Mouse (Mus musculus) A20 (cell line): ENCODE data around the gene Otol1.
A peak's percentile ranks its signal among the peaks of the same experiment; 100 is the strongest.

Source experiments
- DNase-seq: peaks from one replicate; pipeline ENCODE4 v3.0.0-alpha.2; 2011; ENCODE audit warnings: low read depth, low spot score

The Otol1 gene

DNA sequence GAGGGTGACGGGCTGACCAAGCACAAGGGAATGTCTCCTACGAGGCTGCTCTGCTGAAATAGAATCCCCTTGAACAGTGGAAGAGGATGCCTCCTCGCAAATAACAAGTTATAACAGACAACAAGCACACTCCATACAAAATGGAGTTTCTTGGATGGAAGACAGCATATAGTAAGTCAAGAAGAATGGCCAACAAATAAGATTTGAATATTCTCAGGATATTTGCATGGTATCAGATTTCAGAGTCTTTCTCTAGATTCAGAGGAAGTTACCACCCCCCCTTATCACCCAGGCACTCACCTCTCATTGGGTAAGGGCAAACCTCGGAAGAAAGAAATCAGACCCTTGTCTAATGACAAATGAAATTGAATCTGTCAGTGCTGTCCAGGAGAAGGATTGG, at the start of gene Otol1:
Gene Otol1 (plus strand): TSS at position 301 of the 400 bp plus-strand sequence.
- DNase-seq, result no peak

DNA sequence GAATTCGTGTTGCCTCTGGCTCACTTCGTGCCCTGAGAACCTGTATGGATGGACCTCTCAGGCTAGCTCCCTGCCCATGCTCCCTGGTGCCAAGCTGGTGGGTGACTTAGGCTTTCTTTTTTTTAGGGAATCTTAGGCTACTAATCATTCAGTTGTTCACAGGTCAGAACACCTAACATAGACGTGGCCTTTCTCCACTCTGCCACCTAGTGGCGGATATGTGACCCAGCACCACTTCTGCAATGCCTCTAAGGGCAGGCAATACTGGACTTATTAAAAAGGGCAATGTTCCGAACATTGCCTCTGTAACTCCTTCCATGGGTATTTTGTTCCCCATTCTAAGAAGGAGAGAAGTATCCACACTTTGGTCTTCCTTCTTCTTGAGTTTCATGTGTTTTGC, 45.2 kb upstream of the Otol1 start:
- peak; percentile 44 for DNase-seq

DNA sequence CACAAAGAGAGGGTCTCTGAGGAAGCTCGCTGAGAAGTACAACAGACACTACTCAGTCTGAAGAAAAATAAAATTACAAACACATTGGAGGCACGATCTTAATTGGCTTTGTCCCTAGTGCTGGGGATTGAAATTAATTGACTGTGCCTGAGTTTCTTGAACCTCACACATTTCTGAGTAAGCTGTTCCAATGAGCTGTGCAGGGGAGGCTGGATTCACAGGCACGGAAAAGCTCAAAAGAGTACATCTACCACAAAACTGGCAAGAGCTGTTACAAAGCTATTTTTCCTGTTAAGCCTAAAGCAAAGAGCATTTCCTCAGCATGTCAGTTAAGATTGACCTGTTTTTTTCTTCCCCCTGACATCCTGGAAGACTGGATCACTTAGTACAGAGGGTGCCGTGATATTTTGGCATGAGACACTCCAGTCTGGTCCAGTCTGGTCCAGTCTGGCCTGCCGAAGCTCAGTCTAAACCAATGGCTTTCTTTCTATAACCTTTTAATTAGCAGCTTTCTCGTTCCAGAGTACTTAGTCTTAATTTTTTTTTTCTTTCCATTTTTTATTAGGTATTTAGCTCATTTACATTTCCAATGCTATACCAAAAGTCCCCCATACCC, 35.8 kb upstream of the Otol1 start:
- DNase-seq, result no peak

DNA sequence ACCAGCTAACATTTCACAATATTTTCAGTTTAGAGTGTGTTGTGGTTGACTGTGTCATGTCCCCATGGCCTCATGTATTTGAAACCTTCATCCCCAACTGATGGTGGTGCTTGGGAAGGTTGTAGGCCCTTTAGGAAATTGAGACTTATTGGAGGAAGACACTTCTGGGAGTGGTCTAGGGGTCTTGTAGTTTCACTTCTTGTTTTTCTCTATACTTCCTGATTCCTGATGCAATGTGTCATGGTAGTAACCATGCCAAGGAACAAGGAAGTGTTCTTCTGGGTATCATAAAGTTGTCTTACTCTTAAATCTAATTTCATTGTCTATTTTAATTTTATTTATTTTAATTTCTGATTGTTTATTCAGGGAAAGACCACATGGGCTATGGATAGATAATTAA, 29.3 kb upstream of the Otol1 start:
- no peak for DNase-seq

DNA sequence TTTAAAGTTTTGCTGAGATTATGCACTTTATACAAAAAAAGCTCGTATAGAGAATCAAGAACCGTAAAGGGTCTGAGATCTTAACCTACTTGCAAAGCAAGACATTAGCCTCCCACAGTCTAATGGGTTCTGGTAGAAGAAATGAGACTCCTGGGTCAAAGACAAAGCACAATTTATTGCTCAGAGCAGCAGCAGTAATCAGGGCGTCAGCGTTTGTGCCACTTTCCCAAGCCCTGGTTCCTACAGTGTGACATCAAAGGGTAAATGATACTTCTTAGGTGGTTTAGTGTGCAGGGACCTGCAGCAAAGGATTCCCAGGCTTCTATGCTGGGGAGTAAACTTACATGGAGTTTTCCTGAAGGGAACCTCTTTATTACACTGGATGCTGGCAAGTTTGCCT, 13.6 kb upstream of the Otol1 start:
- DNase-seq, result no peak

DNA sequence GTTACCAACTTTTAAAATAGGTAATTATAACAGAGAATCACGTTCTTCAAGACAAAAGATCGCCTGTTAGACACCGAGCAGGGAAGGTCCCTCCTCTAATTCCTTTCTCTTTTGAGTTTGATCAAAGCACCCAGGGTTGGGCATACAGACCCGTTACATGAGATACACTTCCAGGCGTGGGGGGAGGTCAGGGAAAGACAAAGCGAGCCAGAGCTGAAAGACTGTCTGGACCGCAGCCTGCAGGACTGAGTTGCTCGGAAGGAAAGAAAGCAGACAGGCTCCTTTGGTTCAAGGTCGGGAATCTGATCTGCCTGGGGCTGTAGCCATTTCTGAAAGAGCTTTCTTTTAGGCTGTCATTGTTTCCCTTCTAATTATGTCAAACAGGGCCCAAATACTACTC, 5.9 kb upstream of the Otol1 start:
- DNase-seq, result no peak

DNA sequence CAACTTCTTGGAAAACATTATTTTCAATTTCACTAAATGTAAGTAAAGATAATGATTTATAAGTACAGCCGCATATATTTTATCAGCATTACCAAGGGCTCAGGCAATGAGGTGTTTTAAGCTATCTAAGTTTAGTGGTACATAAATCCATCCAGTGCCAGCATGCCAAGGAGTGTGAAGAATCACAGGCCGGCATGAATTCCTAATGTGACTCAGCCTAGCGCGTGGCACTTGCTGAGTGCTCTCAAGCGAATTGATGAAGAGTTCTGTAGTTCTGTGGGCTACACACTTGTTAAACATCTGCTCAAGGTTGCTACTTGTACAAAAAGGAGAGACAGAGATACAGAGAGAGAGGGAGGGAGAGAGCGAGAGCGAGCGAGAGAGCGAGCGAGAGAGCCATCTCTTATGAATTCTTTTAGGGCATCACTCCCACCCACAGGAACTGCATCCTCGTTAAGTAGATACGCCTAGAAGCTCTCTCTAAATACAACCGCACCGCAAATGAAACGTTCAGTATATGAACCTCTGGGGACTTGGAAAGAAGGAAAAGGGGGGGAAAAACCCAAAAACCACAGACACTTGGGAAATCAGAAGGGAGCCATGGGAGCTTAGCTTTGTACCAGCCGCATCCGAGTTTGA, 4.2 kb upstream of the Otol1 start:
- no peak for DNase-seq

DNA sequence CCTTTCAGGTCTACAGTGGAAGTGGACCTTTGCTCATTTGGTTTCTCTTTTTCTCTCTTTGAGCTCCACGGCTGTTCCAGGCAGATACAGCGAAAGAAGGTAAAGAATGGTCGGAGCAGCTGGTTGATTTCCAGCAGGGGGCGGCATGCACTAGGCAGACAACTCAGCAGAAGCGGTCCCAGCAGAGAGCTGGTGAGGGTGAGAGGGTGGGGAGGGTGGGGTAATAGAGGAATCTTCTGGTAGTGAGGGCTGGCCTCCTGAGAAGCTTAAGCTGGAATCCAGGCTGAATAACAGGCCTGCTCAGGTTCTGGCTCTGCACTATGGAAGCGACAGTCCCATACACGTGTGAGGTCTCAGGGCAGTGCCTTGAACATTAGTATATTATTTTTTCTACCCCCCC, 3.5 kb upstream of the Otol1 start:
- DNase-seq, result peak; percentile 44

DNA sequence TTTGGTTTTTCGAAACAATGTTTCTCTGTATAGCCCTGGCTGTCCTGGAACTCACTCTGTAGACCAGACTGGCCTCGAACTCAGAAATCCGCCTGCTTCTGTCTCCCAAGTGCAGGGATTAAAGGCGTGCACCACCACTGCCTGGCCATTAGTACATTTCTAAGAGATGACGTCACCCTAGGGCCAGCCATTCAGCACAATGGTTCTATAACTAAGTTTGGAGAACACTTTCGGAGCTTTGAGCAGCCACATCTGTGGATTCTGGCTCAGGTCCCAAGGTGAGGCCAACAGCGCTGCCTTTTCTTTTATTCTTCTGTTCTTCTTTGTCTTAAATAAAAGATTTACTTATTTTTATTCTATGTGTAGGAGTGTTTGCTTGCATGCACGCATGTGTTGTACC, 3.0 kb upstream of the Otol1 start:
- no peak for DNase-seq

DNA sequence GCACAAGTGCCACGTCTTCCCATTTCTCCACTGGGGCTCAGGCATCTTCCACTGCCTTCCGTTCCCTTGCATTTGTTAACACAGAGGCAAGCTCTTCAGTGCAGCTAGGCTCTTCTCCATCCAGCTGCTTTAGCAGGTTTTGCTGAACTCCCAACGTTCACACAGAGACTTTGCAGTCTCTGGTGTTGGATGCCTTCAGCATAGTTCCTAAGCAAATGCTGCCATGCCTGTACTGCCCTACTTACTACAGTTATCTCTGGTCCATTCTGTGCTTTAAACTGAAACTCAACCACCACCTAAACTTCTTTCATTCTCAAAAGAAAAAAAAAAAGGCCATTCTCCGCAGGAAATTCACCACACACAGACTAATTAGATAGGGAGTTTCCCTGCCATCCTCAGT, 5.2 kb downstream of the Otol1 start:
- DNase-seq, result no peak

DNA sequence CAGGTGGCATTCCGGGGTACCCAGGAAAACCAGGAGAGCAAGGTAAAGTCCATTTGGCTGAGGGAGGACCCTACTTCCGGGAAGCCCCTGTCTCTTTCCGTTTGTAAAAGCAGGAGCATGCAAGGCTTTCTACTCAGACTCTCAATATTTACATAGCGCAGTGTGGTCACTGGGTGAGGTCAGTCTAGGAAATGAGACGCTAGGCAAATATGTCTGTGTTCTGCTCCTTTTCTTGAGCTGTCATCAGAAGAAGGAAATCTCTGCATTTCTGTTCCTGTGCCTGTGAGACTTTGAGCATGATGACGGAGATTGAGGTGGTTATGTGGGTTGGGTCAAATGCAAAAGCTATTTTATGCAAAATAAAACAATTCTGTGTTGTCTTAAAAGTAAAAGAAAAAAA, 19.2 kb downstream of the Otol1 start:
- no peak for DNase-seq

DNA sequence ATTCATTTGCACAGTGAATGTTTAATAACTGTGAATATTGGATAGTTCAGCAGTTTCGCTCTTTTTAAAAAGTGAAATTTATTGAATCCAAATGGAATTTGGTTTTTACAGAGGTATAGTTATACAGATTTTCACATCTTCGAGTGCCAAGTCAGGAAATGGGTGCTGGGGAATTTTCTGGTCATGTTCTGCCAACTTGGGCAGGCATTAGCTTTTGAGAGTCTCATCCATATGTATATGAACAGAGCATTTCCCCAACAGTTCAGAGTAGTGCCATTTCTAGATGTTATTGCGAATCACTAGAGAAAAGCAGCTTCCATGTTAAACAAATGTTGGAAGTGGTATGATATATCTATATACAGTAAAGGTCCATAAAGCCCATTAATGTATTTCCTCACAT, 21.8 kb downstream of the Otol1 start:
- DNase-seq, result no peak

DNA sequence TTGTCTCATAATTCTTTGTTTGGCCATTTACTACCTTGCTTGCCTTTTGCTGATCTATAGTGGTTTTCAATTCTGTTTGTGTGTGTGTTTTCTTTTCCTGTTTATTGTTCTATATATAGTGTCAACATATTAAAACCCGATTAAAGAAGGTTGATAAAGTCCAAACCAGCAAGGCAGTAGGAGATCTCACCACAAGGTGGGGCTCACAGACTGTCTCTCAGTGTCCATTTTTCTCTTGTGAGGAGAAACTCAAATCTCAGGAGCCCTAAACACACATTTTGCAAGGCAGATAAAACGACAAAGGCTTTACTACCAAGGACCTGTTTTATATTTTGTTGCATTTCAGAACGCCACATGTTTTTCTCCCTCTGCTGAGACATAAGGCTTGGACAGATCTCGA, 28.2 kb downstream of the Otol1 start:
- peak; percentile 41 for DNase-seq
